Mouse (Mus musculus) myocyte (in vitro differentiated cells): ENCODE results near the gene Wdr34.

Experiments
- CEBPB ChIP-seq: IDR thresholded peaks from 2 replicates; pipeline ENCODE4 v1.6.1; 2011; ENCODE audit warnings: mild to moderate bottlenecking, moderate library complexity; ENCODE audit not compliant: poor library complexity, insufficient read depth, severe bottlenecking
- E2F4 ChIP-seq: IDR thresholded peaks from one replicate; pipeline ENCODE4 v1.6.1; 2011; ENCODE audit warnings: mild to moderate bottlenecking, control low read depth, moderate library complexity; ENCODE audit not compliant: insufficient read depth
- MAX ChIP-seq: IDR thresholded peaks from one replicate; pipeline ENCODE4 v1.6.1; 2011; ENCODE audit warnings: low read depth, mild to moderate bottlenecking, control low read depth
- MYOD1 ChIP-seq, 3 experiments: IDR thresholded peaks; one replicate each; pipeline ENCODE4 v1.6.1; 2011; ENCODE audit warnings: control low read depth in 2 of 3, low read depth in 2 of 3, mild to moderate bottlenecking in 2 of 3, moderate library complexity in 1 of 3; ENCODE audit not compliant: insufficient read length in 2 of 3, control insufficient read depth in 1 of 3
- POLR2A ChIP-seq: IDR thresholded peaks from one replicate; pipeline ENCODE4 v1.6.1; 2011; ENCODE audit warnings: low read depth, mild to moderate bottlenecking, control low read depth, moderate library complexity; ENCODE audit not compliant: insufficient read length
- POLR2AphosphoS2 ChIP-seq: IDR thresholded peaks from one replicate; pipeline ENCODE4 v1.6.1; 2011; ENCODE audit warnings: low read depth, control low read depth; ENCODE audit not compliant: insufficient read length
- SRF ChIP-seq: IDR thresholded peaks from one replicate; pipeline ENCODE4 v1.6.1; 2011; ENCODE audit warnings: low read depth; ENCODE audit not compliant: control insufficient read depth, insufficient read length
- USF1 ChIP-seq: IDR thresholded peaks from one replicate; pipeline ENCODE4 v1.6.1; 2011; ENCODE audit warnings: low read depth, mild to moderate bottlenecking, control low read depth, moderate library complexity

DNA sequence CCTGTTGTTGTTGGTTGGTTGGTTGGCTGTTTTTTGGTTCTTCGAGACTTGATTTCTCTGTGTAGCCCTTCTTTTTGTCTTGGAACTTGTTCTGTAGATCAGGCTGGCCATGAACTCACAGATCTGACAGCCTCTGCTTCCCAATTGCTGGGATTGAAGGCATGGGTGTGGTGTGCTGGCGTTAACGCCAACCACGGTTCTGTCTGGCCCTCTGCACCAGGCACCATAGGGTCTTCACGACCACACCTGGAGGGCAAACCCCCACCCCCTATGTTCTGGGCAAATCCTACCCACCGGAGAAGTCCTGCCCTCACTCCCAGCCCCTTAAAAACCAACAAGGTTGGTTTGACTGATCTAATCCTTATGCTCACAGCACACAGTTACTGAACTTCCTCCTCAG lies 28.3 kb upstream of the Wdr34 start:
- TF ChIP-seq USF1 (no peak), SRF (no peak), POLR2A (no peak), POLR2AphosphoS2 (no peak), MAX (no peak), E2F4 (no peak), CEBPB (no peak), MYOD1 (IDR thresholded peaks at IDR 0.05; ENCODE audit: control insufficient read depth in 1 of 3, insufficient read length in 2 of 3, low read depth in 2 of 3) (no peak)
